Mouse (Mus musculus): ENCODE data around the gene Teddm2. TPM values are rescaled to one million over a fixed set of nuclear protein-coding genes. Genes with fewer than 3 reads are reported as not detected.
A peak's percentile ranks its signal among the peaks of the same experiment; 100 is the strongest.

Gene Teddm2
- total RNA-seq, 4 experiments from 2014 or later, result 1.7 to 2.9 (median 2.4) TPM

DNA sequence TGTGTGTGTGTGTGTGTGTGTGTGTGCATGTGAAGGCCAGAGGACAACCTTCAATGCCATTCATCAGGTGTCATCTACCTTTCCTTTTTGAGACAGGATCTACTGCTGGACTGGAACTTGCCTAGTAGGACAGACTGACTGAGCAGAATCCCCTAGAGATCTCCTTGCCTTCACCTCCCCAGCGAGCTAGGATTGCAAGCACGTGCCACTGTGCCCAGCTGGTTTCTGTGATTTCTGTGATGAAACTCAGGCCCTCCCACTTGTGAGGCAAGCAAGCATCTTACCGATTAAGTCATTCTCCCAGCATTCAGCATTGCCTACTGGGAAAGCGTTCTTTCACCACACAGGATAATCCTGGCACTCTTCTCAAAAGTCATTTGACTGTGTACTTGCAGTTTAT is 69.3 kb downstream of the Teddm2 start:
- no peak for DNase-seq (ENCODE audit: low spot score in 2 of 2)

DNA sequence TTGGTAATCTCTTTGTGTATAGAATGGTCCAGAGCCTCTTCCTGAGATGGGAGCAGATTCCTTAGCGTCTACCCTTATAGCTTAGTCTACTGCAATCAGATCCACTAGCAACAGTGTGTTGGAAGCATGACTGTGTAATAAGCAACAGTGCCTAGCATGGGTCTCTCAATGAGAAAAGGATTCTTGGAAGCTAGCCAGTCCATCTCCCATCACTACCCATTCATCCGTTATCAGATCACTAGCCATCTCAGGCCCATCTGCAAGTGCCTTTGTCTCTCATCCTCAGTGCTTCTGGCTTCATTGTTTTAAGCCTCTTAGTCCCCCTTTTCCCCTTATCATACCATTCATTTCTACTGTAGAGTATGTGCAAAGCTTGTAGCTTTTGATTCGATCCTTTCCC is 79.8 kb downstream of the Teddm2 start:
- DNase-seq (ENCODE audit: low spot score in 2 of 2), result no peak

DNA sequence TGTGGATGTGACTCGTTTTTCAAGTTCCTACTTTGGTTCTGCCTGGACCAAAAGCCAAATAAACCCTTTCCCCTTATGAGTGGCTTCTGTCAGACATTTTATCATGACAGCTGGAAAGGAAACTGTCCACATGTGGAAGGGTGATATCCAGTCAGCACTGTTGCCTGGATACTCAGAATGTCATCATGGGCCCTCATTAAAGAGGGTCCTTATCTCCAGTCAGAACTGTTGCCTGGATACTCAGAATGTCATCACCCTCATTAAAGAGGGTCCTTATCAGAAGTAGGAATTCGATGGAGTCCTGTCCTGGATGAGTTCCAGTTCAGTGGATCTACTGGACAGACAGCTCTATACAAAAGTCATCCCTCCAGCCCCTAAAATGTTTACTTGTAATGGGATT is 85.8 kb downstream of the Teddm2 start:
- DNase-seq (ENCODE audit: low spot score in 2 of 2), result no peak

DNA sequence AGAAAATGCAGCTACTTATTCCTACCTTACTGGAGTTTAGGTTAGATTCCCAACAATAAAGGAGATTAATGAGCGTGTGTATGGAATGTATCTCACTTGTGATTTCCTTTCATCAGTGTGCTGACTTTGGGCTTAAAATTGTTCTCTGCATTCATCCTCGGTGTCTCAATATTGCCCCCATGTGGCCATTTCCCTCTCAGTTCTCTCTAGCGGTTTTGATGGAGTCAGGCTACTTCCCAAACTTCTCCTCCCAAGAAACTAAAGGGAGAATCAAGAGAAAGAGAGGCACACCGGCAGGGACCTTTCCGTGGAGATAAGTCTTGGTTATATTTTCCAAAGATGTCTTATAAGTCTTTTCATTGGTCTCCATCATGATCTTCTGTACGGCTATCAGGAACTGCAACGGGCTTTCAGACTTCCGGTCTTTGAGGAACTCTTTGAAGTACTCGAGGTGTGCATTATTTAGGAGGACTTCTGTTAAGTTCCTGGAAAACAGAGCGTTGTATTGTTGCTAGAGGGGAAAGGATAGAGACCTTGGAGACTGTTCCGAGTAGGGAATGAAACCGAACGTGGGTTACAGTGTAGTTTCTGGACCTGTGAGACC is 92.5 kb downstream of the Teddm2 start:
- peak in 1 of 2 experiments; percentile 32 for DNase-seq (ENCODE audit: low spot score in 2 of 2)

DNA sequence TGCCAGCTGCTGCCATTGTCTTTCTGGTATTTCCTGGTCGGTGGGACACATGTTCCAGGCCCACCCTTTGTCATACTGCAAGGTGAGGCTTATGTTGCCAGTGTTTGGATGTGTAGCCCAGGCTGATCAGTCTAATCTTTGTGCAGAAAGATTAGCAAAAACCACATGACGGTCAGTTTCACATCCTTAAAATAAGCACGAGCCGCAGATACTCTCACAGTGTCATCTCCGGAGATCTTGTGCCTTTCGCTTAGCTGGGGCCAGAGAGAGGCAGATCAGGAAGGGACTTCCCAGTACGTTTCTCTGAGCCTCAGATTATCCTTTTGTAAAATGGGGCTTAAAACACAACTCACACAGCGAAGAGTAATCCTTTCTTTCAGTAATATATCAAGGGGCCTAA is 96.5 kb downstream of the Teddm2 start:
- DNase-seq (ENCODE audit: low spot score in 2 of 2), result no peak

DNA sequence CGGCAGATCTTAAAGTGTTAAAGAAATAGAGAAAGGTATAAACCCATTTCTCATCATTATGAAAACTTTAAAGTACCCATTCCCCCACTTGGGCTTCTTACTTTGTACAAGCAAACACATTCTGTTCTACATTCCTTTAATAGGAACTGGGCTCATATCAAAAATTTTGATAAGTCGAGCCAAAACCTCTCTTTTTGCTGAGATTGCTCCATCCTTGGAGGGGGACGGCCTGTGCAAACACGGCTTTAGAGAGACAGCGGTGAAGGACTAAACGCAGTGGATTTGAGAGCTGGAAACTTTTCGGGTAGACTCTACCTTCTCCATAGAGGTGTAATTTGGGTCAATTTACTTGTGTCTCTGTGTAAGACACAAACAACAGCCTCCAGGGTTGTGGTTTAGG is 97.3 kb downstream of the Teddm2 start:
- no peak for DNase-seq (ENCODE audit: low spot score in 2 of 2)

Small RNA genes within 50 kb of the gene (microRNA-seq; reads per million reads assigned to microRNA genes)
- gene Mir8114, result 10.8 reads per million, percentile 6 among the genes with 10 or more reads in this experiment

Other genes with a start within 250 kb of the Teddm2 start
- gene Rgs8, start 247.2 kb downstream of the Teddm2 start, total RNA-seq (2022), result not detected
- gene Rgs16, start 159.9 kb downstream of the Teddm2 start, total RNA-seq (2022), result under 1 TPM; 0.52 to 0.91 (median 0.71) TPM
- 1 to 10 TPM in 3 of 4 experiments, under 1 TPM in 1; 0.63 to 1.8 (median 1.2) TPM for gene Rnasel, start 150.8 kb downstream of the Teddm2 start, total RNA-seq (2022)
- gene Rgsl1, start 56.1 kb downstream of the Teddm2 start, total RNA-seq (2022), result under 1 TPM in 1 of 4 experiments, not detected in 3; 0.09 TPM
- not detected for gene Teddm1b, start 25.9 kb downstream of the Teddm2 start, total RNA-seq (2022)
- gene Teddm1a, start 8.5 kb downstream of the Teddm2 start, total RNA-seq (2022), result not detected
- 100 to 1,000 TPM; 294 to 919 (median 442) TPM for gene Glul, start 284 bp downstream of the Teddm2 start, total RNA-seq (2022)